Mouse (Mus musculus) urinary bladder, postnatal 36 days (tissue): ENCODE measurements around the gene Cma2.
"Not testable (repeated sequence)": the region's sequence is repeated elsewhere in the genome, so short reads cannot be mapped to it uniquely, and the experiment has no call there.

Experiments used
- DNase-seq, 2 experiments: peaks; one replicate each; pipeline ENCODE4 v3.0.0; 2022; ENCODE audit warnings: low spot score in 2 of 2, mixed read lengths in 1 of 2

The Cma2 gene

DNA sequence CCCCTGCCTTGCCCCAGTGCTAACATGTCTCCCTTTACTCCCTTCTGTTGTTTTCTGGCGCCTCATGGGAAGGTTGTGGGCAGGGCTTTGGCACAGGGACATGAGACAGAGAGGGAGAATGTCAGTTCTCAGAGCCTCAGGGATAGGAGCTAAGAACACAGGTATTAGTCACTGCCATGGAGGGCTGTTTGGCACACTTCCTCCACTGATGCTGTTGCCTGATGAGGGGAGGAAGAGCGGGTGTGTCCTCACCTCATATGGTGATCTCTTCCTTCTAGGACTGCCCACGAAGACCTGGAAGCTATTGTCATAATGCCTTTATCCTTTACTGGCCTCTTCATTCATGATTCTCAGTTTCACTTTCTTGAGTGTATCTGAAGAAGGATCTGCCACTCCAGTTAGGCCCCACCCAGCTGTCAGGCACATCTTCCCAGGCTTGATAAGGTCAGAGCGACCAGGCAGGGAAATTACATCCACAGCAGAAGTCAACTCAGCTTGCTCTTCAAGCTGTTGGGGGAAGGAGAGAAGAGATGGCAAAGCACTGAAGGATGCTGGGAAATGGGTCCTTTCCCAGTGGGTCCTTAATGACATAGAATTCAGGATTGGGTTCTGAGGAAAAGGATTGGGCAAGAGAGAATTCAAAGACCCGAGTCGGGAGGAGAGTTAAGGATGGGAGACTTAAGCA, at the start of gene Cma2:
Cma2 (plus strand) TSS at position 635 of the 685 bp plus-strand sequence.
- no peak for DNase-seq

DNA sequence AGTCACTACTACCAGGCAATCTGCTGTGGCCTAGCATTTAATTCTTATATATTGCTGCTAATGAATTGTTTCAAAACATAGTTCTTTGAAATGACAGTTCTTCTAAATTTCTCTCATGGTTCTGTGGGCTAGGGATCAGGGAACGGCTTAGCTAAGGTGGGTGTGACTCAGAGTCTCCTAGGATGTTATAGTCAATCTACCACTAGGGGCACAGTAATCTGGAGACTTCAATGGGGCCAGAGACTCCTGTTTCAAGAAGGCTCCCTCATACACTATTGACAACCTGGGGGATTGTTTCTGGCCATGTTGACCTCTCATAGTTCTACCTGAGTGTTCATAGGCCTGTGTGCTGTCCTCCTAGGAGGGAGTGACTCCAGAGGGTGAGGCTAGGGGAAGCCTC, 45.3 kb upstream of the Cma2 start:
- DNase-seq = no peak

DNA sequence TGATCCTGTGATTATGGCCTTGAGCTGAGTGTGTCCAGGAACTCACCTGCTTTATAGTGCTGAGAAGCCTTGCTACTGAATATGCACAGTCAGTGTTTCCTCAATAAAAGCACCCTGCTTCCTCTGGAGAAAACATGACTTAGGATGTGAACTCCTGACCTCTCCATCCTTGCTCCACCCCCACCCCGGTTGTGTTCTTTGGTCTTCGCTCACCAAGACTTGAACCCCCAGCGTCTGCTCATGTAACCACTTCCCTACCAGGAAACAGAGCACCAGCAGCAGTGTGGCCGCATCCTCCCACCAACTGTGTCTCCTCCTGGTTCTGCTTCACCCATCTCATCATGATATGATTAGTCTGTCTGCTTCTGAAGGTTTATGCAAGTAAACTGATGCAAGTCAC, 37.4 kb upstream of the Cma2 start:
- DNase-seq = no peak

DNA sequence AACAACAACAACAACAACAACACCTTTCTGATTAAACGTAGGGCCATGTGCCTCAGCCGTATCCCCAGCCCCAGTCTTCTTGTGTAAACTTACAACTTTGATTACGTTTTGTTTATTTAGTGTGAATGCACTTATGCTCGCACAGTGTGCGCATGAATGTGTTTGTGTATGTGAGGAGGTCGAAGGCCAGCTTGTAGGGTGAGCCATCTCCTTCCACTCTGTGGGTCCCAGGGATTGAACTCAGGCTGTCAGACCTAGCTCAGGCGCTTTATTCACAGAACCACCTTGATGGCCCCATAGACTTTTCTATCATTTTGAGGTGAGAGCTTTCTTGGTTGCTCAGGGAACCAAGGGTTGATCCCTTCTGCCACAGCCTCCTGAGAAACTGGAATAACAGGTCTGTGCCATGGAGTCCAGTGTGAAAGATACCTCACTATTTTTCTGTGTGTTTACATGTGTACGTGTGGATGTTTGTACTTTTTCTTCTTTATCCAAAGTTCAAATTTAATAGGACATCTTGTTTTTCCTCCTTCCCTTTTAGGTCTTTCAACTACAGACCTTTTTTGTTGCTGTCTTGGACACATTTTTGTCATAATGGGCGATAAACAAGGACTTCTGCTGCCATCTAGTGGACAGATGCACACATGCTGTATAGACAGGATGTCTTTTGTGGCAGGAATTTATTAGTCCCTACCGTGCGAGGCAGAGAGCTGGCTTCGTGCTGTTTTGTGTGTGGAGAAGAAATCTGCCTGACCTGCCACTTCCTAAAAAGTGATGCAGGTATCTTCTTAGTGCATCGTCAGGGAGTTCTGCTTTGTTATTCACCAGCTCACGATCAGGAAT, 32.3 kb upstream of the Cma2 start:
- DNase-seq = peak; percentile 41 to 55

DNA sequence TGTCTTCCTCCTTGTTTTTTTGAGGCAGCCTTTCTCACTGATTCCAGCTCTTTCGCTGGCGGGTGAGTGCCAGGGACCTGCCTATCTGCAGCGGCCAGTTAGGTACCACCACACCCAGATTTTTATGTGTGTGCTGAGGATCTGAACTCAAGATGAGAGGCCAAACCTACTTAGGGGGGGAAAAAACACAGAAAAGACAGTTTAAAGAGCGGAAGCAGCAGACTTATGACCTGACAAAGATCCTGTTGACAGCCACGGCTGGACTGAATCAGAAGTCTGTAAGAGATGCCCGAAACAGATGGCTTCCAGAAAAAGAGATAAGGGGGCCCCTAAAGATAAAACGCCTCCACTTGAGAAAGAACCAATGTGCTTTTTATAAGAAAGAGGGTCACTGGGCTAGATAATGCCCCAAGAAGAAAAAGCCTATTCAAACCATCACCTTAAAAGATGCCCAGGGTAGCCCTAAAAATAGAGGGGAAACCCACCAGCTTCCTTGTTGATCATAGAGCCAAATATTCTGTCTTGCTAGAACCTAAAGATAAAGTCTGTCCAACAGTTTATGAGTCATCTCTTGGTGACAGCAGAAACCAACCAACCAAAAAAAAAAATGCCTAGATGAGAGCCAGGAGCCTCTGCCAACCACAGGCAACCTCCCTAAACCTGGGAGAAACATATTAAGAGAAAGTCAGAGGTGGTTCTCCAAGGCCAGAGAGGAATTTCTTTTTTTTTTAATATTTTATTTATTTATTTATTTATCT, 28.1 kb upstream of the Cma2 start:
- no peak for DNase-seq

DNA sequence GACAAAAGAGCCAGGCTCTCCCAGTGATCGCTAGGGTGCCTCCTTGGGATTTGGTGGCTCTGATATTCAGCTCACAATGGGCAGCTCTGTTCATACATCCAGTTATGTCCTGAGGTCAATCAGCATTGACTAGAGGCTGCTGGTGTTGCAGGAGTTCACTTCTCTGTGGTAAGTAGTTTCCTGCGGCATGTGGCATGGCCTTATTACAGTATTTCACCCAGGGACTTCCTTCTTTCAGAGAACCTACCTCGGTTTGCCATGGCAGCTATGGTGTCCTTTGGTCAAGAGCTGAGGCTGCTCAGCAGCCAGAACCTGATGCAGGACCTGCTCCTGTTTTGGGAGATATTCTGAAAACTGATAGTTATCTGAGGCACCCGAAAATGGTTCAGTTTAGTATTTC, 23.9 kb upstream of the Cma2 start:
- DNase-seq = no peak

DNA sequence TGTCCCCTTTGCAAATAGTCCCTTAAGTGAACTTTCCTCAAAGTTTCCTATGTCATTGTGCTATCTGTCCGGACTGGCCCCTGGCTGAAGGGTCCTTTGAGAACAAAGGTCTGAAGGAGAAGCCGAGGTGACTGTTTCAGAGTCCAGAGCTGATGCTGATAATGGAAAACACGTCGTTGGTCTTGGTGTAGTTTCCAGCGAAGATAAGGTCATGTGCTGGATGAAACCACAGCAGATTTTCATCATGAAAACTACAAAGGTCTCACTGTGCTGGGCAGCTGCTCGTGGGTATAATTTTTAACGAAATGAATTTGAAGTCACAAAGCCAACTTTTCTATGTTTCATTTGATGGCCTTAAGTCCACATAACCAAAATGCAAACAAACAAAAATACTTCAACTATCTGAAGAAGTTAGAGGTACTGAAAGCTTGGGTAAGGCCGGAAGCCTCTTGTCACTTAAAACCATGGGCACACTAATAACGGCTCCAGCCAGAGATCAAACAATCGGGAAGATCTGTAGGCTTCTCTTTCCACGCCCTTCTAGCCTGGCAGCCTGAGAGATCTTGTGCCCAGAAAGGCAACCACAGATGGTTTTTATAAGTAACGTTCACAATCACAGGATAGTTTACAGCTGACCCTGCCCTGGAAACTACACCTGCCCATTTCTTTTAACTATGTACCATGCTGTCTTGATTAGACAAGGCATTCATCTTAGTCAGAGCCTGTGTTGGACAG, 21.4 kb upstream of the Cma2 start:
- DNase-seq = no peak

DNA sequence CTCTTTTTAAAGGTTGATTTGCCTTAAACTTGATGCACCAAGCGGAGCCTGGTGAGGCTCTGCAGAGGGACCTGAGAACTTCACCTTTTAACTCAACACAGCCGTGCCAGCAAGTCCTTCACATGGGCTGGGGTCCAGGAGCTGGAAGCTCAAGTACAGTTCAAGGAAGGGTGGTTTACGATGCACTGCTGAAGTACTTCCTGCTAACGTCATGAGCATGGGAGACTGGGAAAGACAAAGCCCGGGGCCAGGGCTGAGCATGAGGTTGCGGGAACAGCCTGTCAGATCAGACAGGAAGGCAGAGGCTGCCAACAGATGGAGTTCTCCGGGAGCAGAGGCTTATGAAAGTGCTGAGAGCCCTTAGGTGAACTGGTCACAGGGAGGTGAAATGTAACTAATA, 17.2 kb upstream of the Cma2 start:
- peak in 1 of 2 experiments; percentile 5 for DNase-seq

DNA sequence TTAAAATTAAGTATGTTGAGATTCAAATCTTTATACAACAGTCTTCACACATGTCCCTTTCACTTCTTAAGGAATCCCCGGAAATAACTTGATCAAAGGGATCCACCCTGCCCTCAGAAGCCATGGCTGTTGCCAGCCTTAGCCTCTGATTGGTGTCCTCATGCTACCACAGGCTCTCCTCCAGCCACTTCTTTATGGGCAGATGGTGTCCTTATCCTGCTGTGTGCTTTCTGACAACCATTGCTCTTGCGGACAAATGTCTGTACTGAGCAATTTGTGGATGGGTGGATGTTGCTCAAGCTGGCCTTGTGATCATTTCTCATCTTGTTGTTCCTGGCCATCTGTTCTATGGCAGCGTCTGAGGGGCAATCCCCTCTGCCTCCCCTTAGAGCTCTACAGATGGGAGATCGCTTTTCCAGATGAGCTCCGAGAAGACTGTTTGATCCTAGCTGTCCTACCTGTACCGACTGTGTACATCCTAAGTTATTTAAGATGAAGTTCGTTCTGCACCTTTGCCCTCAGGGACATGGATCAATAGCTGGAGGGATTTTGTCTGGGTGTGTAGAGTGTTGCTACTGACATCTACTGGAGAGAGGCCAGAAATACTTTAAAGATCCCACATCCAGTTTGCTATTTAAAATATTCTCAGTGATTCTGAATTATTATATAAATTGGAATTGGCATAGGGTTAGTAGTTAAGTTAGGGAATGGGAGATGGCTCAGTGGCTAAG, 10.5 kb upstream of the Cma2 start:
- no peak for DNase-seq

DNA sequence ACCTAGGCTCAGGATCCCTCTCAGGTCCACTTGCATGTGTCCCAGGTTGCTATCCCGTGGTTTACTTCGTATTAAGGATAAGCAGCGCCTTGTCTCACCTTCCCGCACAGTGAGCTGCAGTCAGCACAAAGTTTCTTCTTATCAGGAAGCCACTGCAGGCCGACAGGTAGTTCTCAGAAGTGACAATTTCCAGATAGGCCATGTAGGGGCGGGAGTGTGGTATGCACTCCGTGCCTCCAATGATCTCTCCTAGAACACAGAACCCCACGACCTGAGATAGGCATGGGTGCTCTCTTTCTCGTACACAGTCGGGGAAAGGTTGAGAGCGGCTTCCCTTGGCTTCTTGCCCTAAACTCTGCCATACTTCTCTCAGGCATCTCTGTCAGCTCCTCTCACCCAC, 7.2 kb upstream of the Cma2 start:
- no peak for DNase-seq

DNA sequence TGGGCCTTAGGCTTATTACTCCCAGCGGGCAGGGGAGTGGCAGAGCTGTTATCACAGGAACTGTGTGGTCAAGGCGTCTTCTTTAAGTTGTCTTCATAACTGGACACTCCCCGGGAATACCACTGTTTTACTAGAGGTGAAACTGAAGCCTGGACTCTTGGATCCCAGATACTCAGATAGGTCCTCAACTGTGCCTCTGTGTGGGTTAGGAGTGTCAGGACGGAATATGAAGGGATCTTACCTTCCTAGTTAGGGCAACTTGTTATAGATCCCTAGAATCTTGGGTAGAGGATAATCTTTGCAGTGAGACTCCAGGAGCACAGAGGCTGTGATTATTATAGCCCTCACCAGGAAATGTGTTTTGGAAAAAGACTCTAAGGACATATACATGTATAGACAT, 6.2 kb upstream of the Cma2 start, which contains the start of gene Cma1:
Cma1 (minus strand) TSS at position 101 of the 400 bp plus-strand sequence.
- no peak for DNase-seq

DNA sequence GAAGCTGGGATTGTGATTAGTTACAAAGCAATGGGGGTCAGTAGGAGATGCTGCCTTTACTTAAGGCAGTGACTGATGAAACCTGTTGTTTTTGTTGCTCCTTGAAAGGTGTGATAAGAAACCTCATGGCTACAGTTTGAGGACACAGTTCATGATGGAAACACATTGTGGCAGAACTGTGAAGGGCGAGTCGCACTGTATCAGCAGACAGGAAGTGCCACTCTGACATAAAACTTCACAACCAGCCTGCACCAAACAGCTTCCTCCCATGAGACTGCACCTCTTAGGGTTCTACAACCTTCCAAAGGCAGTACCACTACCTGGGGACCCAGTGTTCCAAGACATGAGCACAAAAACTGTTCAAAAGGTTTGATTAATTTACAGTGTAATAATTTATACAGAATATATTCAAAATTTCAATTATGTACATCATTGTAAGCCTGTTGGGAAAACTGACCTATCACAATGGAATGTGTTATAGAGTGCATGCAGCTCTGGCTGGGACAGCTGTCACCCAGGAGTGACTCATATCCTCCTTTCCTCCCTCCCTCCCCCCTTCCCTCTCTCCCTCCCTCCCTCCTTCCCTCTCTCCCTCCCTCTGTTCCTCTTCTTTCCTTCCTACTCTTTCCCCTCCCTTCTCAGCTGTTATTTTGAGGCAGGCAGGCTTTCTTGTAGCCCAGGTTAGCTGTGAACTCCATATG, 4.4 kb upstream of the Cma2 start:
- DNase-seq = no peak

DNA sequence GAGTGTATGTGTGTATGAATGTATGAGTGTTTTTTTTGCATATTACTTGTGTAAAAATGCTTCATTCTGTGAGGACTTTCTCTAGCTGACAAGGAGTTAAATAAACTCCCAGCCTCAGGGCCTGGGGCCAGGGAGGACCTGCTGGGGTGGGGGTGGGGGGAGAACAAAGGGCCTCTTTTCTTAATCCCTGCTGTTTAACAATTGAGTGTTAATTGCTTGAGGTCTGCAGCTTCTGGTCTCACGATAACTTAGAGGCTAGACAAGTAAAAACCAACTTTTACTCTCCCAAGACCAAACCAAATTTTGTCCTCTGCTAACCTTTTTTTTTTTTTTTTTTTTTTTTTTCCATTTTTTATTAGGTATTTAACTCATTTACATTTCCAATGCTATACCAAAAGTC, 12.5 kb downstream of the Cma2 start:
- DNase-seq = no peak

DNA sequence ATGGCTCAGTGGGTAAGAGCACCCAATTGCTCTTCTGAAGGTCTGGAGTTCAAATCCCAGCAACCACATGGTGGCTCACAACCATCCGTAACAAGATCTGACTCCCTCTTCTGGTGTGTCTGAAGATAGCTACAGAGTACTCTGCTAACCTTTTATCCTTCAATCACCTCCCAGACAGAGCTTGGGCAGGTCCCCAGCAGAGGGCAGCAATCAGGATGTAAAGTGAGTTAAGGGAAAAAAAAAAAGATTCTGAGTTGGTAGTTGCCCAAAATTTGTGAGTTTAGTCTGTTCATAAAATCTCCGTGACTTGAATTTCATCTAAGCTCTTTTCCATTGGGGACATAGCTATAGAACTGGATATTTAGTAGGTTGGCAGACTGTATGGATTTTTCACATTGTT, 13.1 kb downstream of the Cma2 start:
- DNase-seq = not testable (repeated sequence)

DNA sequence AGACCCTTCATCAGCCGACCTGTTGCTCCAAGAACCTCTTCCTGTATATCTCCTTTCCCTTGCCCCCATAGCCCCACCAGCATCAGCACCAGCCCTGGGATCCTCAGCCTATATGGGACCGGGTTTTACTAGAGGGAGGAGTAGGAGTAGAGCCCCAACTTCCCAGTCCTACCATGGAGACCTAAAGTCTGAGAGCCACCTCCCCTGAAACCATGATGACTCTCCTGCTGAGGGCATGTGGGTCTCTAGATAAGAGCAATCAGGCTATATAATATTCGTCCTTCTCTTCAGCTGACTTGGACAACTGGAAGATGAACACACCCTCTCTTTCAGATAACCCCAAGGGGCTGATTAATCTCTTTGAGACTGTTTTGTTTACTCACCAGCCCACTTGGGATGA, 36.7 kb downstream of the Cma2 start:
- DNase-seq = not testable (repeated sequence)

DNA sequence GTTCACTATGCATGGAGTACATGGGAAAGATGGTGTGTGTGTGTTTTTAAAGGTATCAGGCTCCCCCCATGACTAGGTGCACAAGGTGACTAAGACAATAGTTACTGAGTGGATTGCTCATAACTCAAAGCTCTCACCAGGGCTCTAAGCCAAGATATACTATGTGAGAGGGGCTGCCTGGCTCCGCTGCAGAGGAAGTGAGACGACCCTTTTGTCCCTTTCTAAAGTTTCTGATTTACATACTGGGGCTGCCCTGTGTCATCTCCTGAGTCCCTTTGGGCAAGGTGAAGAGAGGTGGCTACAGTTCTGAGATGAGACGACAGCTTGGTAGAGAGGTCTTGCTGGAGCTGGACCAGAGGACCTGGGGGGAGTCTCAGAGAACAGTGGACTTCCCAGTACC, 62.4 kb downstream of the Cma2 start:
- no peak for DNase-seq

DNA sequence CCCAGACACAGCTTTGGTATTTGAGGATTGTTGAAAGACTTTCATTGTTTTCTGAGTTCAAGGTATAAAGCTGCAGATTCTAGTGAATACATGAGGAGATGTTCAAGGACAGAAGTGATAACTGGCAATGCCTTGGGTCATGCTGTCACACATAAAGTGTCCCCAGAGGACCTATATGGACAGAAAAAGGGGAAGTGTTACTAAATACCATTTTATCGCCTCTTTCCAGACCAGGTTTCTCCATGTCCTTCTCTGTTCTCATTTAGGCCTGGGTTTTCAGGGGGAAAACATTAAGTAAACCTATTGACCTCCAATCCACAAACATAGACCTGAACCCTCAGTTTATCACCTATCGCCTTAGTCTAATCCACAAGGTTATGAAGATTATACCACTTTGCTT, 63.1 kb downstream of the Cma2 start:
- DNase-seq = no peak

DNA sequence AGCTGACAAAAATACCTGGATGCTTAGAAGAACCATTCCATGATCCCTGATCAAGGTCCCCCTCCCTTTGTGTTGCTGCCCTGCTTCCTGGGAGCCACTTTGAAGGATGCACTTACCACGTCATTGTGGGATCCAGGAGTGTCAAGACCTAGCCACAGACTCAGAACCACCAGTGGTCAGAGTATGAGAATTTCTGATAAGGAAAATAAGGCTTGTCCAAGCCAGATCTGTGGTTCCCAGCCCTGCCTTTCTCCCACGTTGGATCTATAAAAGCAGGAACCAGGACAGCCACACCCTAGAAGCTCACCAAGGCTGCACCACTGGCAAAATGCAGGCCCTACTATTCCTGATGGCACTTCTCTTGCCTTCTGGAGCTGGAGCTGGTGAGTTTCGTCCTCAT, 66.9 kb downstream of the Cma2 start, which contains the start of gene Mcpt1:
Mcpt1 (plus strand) TSS at position 301 of the 400 bp plus-strand sequence.
- DNase-seq = not testable (repeated sequence)

DNA sequence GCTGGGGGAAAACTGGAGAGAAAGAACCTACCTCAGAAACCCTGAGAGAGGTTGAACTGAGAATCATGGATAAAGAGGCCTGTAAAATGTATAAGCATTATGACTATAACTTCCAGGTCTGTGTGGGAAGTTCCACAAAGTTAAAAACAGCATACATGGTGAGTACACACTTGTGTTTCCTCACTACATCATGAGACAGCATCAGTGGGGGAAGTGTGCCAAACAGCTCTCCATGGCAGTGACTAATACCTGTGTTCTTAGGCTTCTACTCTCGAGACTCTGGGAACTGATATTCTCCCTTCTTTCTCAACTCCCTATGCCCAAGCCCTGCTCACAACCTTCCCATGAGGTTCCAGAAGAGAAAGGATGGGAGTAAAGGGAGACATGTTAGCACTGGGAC, 68.7 kb downstream of the Cma2 start:
- no peak for DNase-seq

DNA sequence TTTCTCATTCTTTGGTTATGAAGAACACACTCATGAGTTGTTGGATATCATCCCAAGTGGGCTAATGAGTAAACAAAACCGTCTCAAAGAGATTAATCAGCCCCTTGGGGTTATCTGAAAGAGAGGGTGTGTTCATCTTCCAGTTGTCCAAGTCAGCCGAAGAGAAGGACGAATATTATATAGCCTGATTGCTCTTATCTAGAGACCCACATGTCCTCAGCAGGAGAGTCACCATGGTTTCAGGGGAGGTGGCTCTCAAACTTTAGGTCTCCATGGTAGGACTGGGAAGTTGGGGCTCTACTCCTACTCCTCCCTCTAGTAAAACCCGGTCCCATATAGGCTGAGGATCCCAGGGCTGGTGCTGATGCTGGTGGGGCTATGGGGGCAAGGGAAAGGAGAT, 70.5 kb downstream of the Cma2 start:
- DNase-seq = not testable (repeated sequence)
